Mouse (Mus musculus): ENCODE results near the gene Scgb1a1.

- no peak for TF ChIP-seq CTCF (IDR thresholded peaks at IDR 0.05; ENCODE audit: borderline replicate concordance, extremely low read depth, insufficient read depth, insufficient read length)
- TF ChIP-seq POLR2A (IDR thresholded peaks at IDR 0.05; ENCODE audit: borderline replicate concordance, extremely low read depth, insufficient read depth, insufficient read length, poor library complexity, severe bottlenecking), result no peak
Measured at GRCm38 (mm10) chr19:9076035-9076434, 11.7 kb downstream of the Scgb1a1 start.
